Mouse (Mus musculus) cerebellum, postnatal 36 days (tissue): ENCODE measurements around the gene Zkscan1.

ENCODE experiments used
- DNase-seq, 2 experiments: peaks; one replicate each; pipeline ENCODE4 v3.0.0; 2021 to 2022; ENCODE audit warnings: mixed read lengths in 2 of 2

The Zkscan1 gene

GRCm38 (mm10) chr5:138118041-138118440 lies 33.2 kb downstream of the Zkscan1 start:
- no peak for DNase-seq

DNA sequence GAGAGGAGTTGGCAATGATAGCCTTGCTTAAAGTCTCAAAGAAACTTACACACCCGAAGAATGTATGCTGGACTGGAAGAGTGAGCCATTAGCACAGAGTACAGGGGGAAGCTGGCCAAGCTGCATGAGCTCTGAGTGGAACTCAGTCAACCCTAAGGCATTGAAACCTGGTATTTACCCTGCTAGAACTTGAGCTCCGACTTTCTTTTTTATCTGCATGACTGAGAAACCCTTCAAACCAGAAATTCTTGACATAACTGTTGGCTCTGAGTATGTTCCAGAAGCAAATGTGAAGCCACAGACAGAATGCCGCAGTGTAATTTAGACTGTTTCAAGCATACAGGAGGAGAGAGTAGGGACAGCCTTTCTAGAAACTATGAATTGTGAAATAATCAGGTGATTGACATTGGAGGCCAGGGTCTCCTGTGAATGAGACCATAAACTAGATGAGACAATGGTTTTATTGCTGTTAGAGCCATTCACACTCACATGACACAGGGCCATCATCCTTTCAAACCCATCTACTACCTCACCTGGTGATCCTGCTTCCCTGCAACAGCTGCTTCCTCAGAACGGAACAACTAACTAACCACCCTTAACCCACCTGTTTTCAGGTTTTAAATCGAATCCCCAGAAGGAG lies 47.7 kb downstream of the Zkscan1 start:
- no peak for DNase-seq

GRCm38 (mm10) chr5:138137257-138137656 lies 52.4 kb downstream of the Zkscan1 start:
- DNase-seq, result no peak

- DNase-seq, result peak in 1 of 2 experiments; percentile 13
These were observed 53.2 kb downstream of the Zkscan1 start for GRCm38 (mm10) chr5:138137935-138138549.

DNA sequence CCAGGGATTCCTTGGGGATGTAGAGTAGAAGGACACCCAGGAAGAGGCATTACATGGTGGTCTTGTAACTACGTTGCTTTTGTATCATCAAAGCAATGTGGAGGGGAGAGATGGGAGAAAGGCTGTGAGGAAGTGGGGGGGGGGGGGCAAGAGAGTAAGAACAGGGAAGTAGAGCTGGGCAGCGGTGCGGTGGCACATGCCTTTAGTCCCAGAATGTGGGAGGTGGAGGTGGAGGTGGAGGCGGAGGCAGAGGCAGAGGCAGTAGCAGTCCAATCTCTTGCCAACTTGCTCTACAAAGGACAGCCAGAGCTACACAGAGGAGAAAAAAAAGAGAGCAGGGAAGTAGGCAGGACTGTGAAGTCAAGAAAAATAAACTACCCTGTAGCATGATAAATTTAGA lies 53.7 kb downstream of the Zkscan1 start:
- no peak for DNase-seq

DNA sequence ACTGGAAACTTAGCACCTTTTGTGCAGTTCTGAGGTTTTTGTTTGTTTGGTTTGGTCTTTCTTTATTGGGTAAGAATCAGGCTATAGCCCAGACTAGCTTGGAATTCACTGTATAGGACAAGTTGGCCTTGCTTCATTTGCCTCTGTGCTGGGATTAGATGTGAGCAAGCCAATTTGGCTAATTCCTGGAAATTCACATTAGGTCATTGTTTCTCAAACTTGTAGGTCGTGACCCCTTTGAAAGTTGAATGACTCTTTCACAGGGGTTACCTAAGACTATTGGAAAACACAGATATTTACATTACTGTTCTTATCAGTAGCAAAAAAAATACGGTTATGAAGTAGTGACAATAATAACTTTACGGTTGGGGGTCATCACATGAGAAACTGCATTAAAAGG lies 69.5 kb downstream of the Zkscan1 start:
- no peak for DNase-seq

GRCm38 (mm10) chr5:138155443-138155976 lies 70.6 kb downstream of the Zkscan1 start, which contains the start of gene Zfp113:
TSS of gene Zfp113 (minus strand) at chr5:138155744.
- DNase-seq, result peak; percentile 85 to 90
